ENCODE assay signal across 8 mouse cellular contexts in genomic region chr7:16815351-16815941, GRCm38 (mm10). TPM values are rescaled to one million over a fixed set of nuclear protein-coding genes. Genes with fewer than 3 reads are reported as not detected.
DNase-seq lines count a peak whose midpoint lies in the region; TF ChIP-seq lines count a peak whose summit lies in the region.

TSS of gene Strn4 (plus strand) at chr7:16815889.

- peak within 1 kb of the TSS; percentile 63 for H3K4me3 ChIP-seq in embryonic fibroblast, embryonic 13.5 days (ENCODE audit: insufficient read depth, low read length)

- peak within 1 kb of the TSS; percentile 51 for H3K27ac ChIP-seq in embryonic fibroblast, embryonic 13.5 days (ENCODE audit: insufficient read depth, low read length)

- H3K4me1 ChIP-seq in embryonic fibroblast, embryonic 13.5 days (ENCODE audit: control insufficient read depth, insufficient read depth, low read length) = peaks cover 7% of the 10 kb centered on the region; the same call in 1 of the 2 replicates

- no peak for DNase-seq in left cerebral cortex, adult 18-20 months (ENCODE audit: low spot score in 2 of 2)
- no peak for DNase-seq in left cerebral cortex, adult 11 months (ENCODE audit: low spot score)
- no peak for DNase-seq in adrenal gland, adult 8-10 months
- no peak for DNase-seq in heart, postnatal 14 days
- DNase-seq in left cerebral cortex, postnatal 25 days (ENCODE audit: low spot score in 2 of 2) = peak in 1 of 2 experiments; percentile 71
- DNase-seq in naive thymus-derived CD4-positive, alpha-beta T cell, adult 2 months (ENCODE audit: low read depth) = peak; percentile 36
- DNase-seq in urinary bladder, postnatal 14 days (ENCODE audit: low spot score) = no peak

- intact Hi-C loops in heart, postnatal 14 days (cut with DNase I) = loop anchor here (5.0 kb wide), 1 partner anchor 107 kb away; the partner anchor contains the start of gene Calm3
- intact Hi-C loops in left cerebral cortex, postnatal 25 days (cut with DNase I) = loop anchor here (5.0 kb wide), 1 partner anchor 413 kb away; the partner anchor contains the start of gene Zc3h4

- TF ChIP-seq CTCF in embryonic fibroblast, embryonic 13.5 days (IDR thresholded peaks at IDR 0.05; ENCODE audit: borderline replicate concordance, insufficient read depth, low read length) = no peak

- TF ChIP-seq POLR2A in embryonic fibroblast, embryonic 13.5 days (IDR thresholded peaks at IDR 0.05; ENCODE audit: low read depth, low read length) = no peak

RNA-seq across cellular contexts. Expression of gene Strn4, which starts in this region (rescaled TPM):
- total RNA-seq in left cerebral cortex, adult 18-20 months (2021) = 100 to 1,000 TPM; 258 to 281 TPM
- 100 to 1,000 TPM in 1 of 4 experiments, 10 to 100 TPM in 3; 62.2 to 100 (median 74.6) TPM for total RNA-seq in adrenal gland, adult 8-10 months (2022)
- polyA plus RNA-seq in embryonic fibroblast, embryonic 13.5 days (2011; ENCODE audit: insufficient read length, low read depth, missing spikeins) = 58.4 and 67.1 TPM in 2 replicates
- total RNA-seq in heart, postnatal 14 days (2021) = 10 to 100 TPM; 65.3 to 69.1 TPM
- 100 to 1,000 TPM; 314 to 335 TPM for total RNA-seq in left cerebral cortex, postnatal 25 days (2021)
